Comparison of ENCODE assay signal across 12 mouse cellular contexts in the genomic region with DNA sequence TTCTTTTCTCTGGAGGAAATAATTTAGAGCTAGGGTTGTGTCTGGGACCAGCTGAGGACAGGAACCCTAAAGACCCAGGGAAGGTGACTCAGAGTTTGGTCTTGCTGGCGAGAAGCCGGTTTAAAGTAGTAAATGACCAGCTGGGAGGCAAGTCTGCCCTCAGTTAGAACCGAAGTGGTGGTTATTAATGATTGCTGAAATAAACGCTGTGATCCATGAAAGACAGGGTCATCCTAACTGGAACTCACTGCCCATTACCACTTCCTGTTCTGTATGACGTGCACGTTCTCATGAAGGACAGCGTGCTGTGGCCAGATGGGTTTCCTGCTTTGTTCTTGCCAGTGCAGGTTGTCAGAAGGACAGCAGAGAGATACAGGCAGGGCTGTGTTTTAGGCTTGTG.
A peak's percentile ranks its signal among the peaks of the same experiment; 100 is the strongest.
DNase-seq lines count a peak whose midpoint lies in the region; ATAC-seq and TF ChIP-seq lines count a peak whose summit lies in the region.
"Had no signal": no experiment of that assay in that cellular context is flagged by ENCODE, and none has a peak within 500 bp of the region (broad histone marks: within the 10 kb centered on the region; RNA-seq: fewer than 3 reads in every experiment).

No protein-coding gene starts in this region.

- intact Hi-C loops in left cerebral cortex, adult 2 months (cut with DNase I) = no loop called here
- intact Hi-C loops in left cerebral cortex, postnatal 10 days (cut with DNase I) = no loop called here
- intact Hi-C loops in heart, adult 2 months (cut with DNase I) = no loop called here

- 39% methylated on average over 7 of the region's 7 CpGs for WGBS in kidney, postnatal 0 days
- 89% methylated on average over 7 of the region's 7 CpGs for whole genome bisulfite sequencing in olfactory bulb, adult 2 months
- 58% methylated on average over 7 of the region's 7 CpGs for WGBS in heart, adult 2 months

- ATAC-seq in kidney, postnatal 0 days (replicated peaks; ENCODE audit: low FRiP score, low read depth) = peak; percentile 73

- TF ChIP-seq EP300 in heart, adult 2 months (IDR thresholded peaks at IDR 0.05; ENCODE audit: insufficient read depth, low read depth, low read length) = no peak

- no peak for DNase-seq in left cerebral cortex, adult 2 months (ENCODE audit: extremely low spot score in 1 of 2, low spot score in 2 of 2)
- no peak for DNase-seq in left cerebral cortex, postnatal 10 days (ENCODE audit: extremely low spot score in 1 of 2, low spot score in 2 of 2)
- peak; percentile 20 for DNase-seq in brain, adult 2 months (ENCODE audit: low read depth, low spot score)
- peak; percentile 46 for DNase-seq in kidney, postnatal 0 days (ENCODE audit: low spot score)
- DNase-seq in cerebellum, adult 11-12 months = no peak
- no peak for DNase-seq in heart, adult 2 months
- DNase-seq: lung, postnatal 36 days had no signal

- no peaks in the 10 kb centered on the region for H3K79me2 ChIP-seq in heart, adult 2 months (replicated peaks; ENCODE audit: control insufficient read depth, insufficient read depth, low read length)

- no peak for TF ChIP-seq POLR2A in olfactory bulb, adult 2 months (IDR thresholded peaks at IDR 0.05; ENCODE audit: insufficient read depth, low read depth, low read length)
- TF ChIP-seq POLR2A in heart, adult 2 months (IDR thresholded peaks at IDR 0.05; ENCODE audit: insufficient read depth, low read depth, low read length) = no peak

- no peak overlapping the region for H3K4me2 ChIP-seq in kidney, postnatal 0 days (ENCODE audit: low read length)
- H3K4me2 ChIP-seq: heart, embryonic 11.5 days; hindbrain, embryonic 14.5 days had no signal

- H3K9ac ChIP-seq in kidney, postnatal 0 days (ENCODE audit: low read depth, low read length) = no peak overlapping the region
- no peak overlapping the region for H3K9ac ChIP-seq in heart, adult 2 months (ENCODE audit: low read depth, low read length)
- H3K9ac ChIP-seq: hindbrain, embryonic 14.5 days; liver, embryonic 14.5 days had no signal

- peaks cover 7% of the 10 kb centered on the region; the same call in 1 of the 2 replicates for H3K36me3 ChIP-seq in kidney, postnatal 0 days (ENCODE audit: insufficient read depth, low read length)
- H3K36me3 ChIP-seq in heart, adult 2 months (ENCODE audit: control insufficient read depth, insufficient read depth, low read length) = peaks cover 7% of the 10 kb centered on the region; the same call in 1 of the 2 replicates

- no peaks in the 10 kb centered on the region for H3K9me3 ChIP-seq in kidney, postnatal 0 days (replicated peaks; ENCODE audit: low read length)

- H3K27me3 ChIP-seq in kidney, postnatal 0 days (ENCODE audit: insufficient read depth, low read length) = no peaks in the 10 kb centered on the region
- H3K27me3 ChIP-seq in heart, adult 2 months (ENCODE audit: control insufficient read depth, insufficient read depth, low read length) = no peaks in the 10 kb centered on the region

- peak overlapping the region; percentile 44; the same call in 1 of the 2 replicates for H3K27ac ChIP-seq in left cerebral cortex, adult 2 months
- H3K27ac ChIP-seq in kidney, postnatal 0 days = peak overlapping the region; percentile 82
- 0 out of 2 replicates have a peak overlapping the region, but pooled peaks have one; percentile 7 for H3K27ac ChIP-seq in olfactory bulb, adult 2 months (ENCODE audit: insufficient read depth, low read depth, low read length)
- H3K27ac ChIP-seq in heart, adult 2 months = no peak overlapping the region; the same call in 1 of the 2 replicates
- H3K27ac ChIP-seq: forebrain, embryonic 10.5 days; hindbrain, embryonic 14.5 days; liver, embryonic 14.5 days had no signal

- peaks cover 28% of the 10 kb centered on the region; the same call in 1 of the 2 replicates for H3K4me1 ChIP-seq in kidney, postnatal 0 days (replicated peaks; ENCODE audit: insufficient read depth, low read length)
- H3K4me1 ChIP-seq in olfactory bulb, adult 2 months (ENCODE audit: control insufficient read depth, insufficient read depth, low read length) = peaks cover 15% of the 10 kb centered on the region
- peaks cover 14% of the 10 kb centered on the region for H3K4me1 ChIP-seq in heart, adult 2 months (ENCODE audit: control insufficient read depth, insufficient read depth, low read length)

- no peak for TF ChIP-seq CTCF in left cerebral cortex, adult 2 months (IDR thresholded peaks at IDR 0.05)
- no peak for TF ChIP-seq CTCF in kidney, postnatal 0 days (IDR thresholded peaks at IDR 0.05; ENCODE audit: low read depth)
- no peak for TF ChIP-seq CTCF in olfactory bulb, adult 2 months (IDR thresholded peaks at IDR 0.05; ENCODE audit: insufficient read depth, low read depth, low read length)
- no peak for TF ChIP-seq CTCF in heart, adult 2 months (IDR thresholded peaks at IDR 0.05)

- no peak overlapping the region for H3K4me3 ChIP-seq in left cerebral cortex, adult 2 months
- no peak overlapping the region for H3K4me3 ChIP-seq in kidney, postnatal 0 days (replicated peaks; ENCODE audit: low read depth, low read length)
- H3K4me3 ChIP-seq in olfactory bulb, adult 2 months (ENCODE audit: insufficient read depth, low read depth, low read length) = no peak overlapping the region
- H3K4me3 ChIP-seq in heart, adult 2 months = no peak overlapping the region
- H3K4me3 ChIP-seq: forebrain, embryonic 10.5 days had no signal

Comparison
In these comparisons a context has a peak if more than half of its experiments do, and no peak if none do; other contexts are left out.
1. DNase-seq: peak in brain, adult 2 months (single experiment) and kidney, postnatal 0 days (single experiment); none in left cerebral cortex, adult 2 months (0 of 2), left cerebral cortex, postnatal 10 days (0 of 2), cerebellum, adult 11-12 months (single experiment) and heart, adult 2 months (0 of 2).